Mouse (Mus musculus) Patski (cell line): ENCODE results near the gene Ltb. TPM values are rescaled to one million over a fixed set of nuclear protein-coding genes. Genes with fewer than 3 reads are reported as not detected.

ENCODE experiments used
- ATAC-seq: fragments of 100-300 bp; one replicate; pipeline ENCODE4 v1.8.0; 2021
- CTCF ChIA-PET: fragments of 350-600 bp; sonication (Branson Sonifier 250); formaldehyde crosslinking; loops from one replicate; lab custom pipeline; 2022; ENCODE audit warnings: inconsistent platforms; lab: Charles Lee
- POLR2A ChIA-PET: fragments of 350-600 bp; sonication (Branson Sonifier 250); formaldehyde crosslinking; loops from one replicate; lab custom pipeline; 2022; ENCODE audit warnings: antibody characterized with exemption, inconsistent platforms; lab: Charles Lee
- DNase-seq: peaks from one replicate; pipeline ENCODE4 v3.0.0-alpha.2; 2011; ENCODE audit warnings: low read depth, low spot score
- H3K27me3 ChIP-seq: fragments of 371-371 bp; one replicate; pipeline ENCODE4 v1.5.1; 2021
- CTCF ChIP-seq: fragments of 100-300 bp; IDR thresholded peaks from one replicate; pipeline ENCODE4 v1.5.1; 2021
- in situ Hi-C: fragments of 300-500 bp; cut with MboI; formaldehyde crosslinking; loops from 3 replicates; pipeline ENCODE4 v1.11.1; 2018; ENCODE audit warnings: low pct_unique_long_range_greater_than_20kb, mixed read lengths
- polyA plus RNA-seq: library from polyadenylated mRNA; unstranded; gene quantifications from one replicate; pipeline ENCODE4 v1.2.3, GENCODE M21; 2021

Ltb gene
- polyA plus RNA-seq, 1 experiment from 2014 or later, result not detected

GRCm38 (mm10) chr17:35240384-35241304 is 46.4 kb downstream of the Ltb start:
- TF ChIP-seq CTCF, result no peak
- in situ Hi-C loops, result loop anchor here (10.0 kb wide), 1 partner anchor 396 kb away; no protein-coding TSS in a partner anchor
- ATAC-seq, result no peak
- no peaks in the 10 kb centered on the region for H3K27me3 ChIP-seq
- ChIA-PET POLR2A (interaction anchor here (0.7 to 4.0 kb wide), 5 partner anchors 11 to 239 kb away, joined by 3 to 21 read pairs (median 3); partner anchors contain the start of gene Prrc2a), CTCF (interaction anchor here (0.6 to 20.7 kb wide), 7 partner anchors 8 to 78 kb away, joined by 3 to 239 read pairs (median 3); partner anchors contain the start of gene Aif1)
- DNase-seq, result no peak

- ATAC-seq (peak; percentile 66), DNase-seq (peak; percentile 88)
- ChIA-PET CTCF (interaction anchor here (0.8 to 20.7 kb wide), 5 partner anchors 9 to 71 kb away, joined by 3 to 239 read pairs (median 4); partner anchors contain the start of gene Aif1), POLR2A (interaction anchor here (0.7 to 4.0 kb wide), 10 partner anchors 9 to 240 kb away, joined by 3 to 21 read pairs (median 4); partner anchors contain the start of genes D17H6S53E and Prrc2a)
- H3K27me3 ChIP-seq, result no peaks in the 10 kb centered on the region
- in situ Hi-C loops, result loop anchor here (10.0 kb wide), 1 partner anchor 397 kb away; no protein-coding TSS in a partner anchor
- no peak for TF ChIP-seq CTCF
Measured at GRCm38 (mm10) chr17:35241305-35242014, 47.2 kb downstream of the Ltb start, which contains the start of gene Ddx39b. Gene Ddx39b, plus strand, starts transcription at chr17:35241746.

GRCm38 (mm10) chr17:35242015-35242941 is 48.0 kb downstream of the Ltb start:
- ChIA-PET POLR2A (interaction anchor here (0.7 to 4.0 kb wide), 8 partner anchors 9 to 116 kb away, joined by 3 to 21 read pairs (median 4); partner anchors contain the start of genes D17H6S53E and Prrc2a), CTCF (interaction anchor here (0.8 to 20.7 kb wide), 4 partner anchors 9 to 71 kb away, joined by 3 to 239 read pairs (median 30); partner anchors contain the start of gene Aif1)
- peak; percentile 26 for ATAC-seq
- TF ChIP-seq CTCF, result no peak
- no peak for DNase-seq
- in situ Hi-C loops, result loop anchor here (10.0 kb wide), 1 partner anchor 397 kb away; no protein-coding TSS in a partner anchor
- H3K27me3 ChIP-seq, result no peaks in the 10 kb centered on the region

GRCm38 (mm10) chr17:35243086-35243485 is 48.8 kb downstream of the Ltb start:
- POLR2A ChIA-PET, result interaction anchor here (0.9 to 4.0 kb wide), 3 partner anchors 8 to 81 kb away, joined by 3 to 21 read pairs (median 4); no protein-coding TSS in a partner anchor
- DNase-seq, result no peak
- in situ Hi-C loops, result loop anchor here (10.0 kb wide), 1 partner anchor 398 kb away; no protein-coding TSS in a partner anchor
- CTCF ChIA-PET, result interaction anchor here (1.2 to 20.7 kb wide), 3 partner anchors 12 to 72 kb away, joined by 3 to 239 read pairs (median 58); partner anchors contain the start of gene Aif1
- ATAC-seq, result no peak
- no peak for TF ChIP-seq CTCF
- no peaks in the 10 kb centered on the region for H3K27me3 ChIP-seq

- TF ChIP-seq CTCF, result no peak
- DNase-seq (no peak), ATAC-seq (no peak)
- in situ Hi-C loops, result loop anchor here (10.0 kb wide), 1 partner anchor 400 kb away; no protein-coding TSS in a partner anchor
- CTCF ChIA-PET, result interaction anchor here (1.3 to 7.8 kb wide), 4 partner anchors 12 to 76 kb away, joined by 3 to 58 read pairs (median 10); no protein-coding TSS in a partner anchor
- POLR2A ChIA-PET, result interaction anchor here (0.6 to 1.4 kb wide), 4 partner anchors 9 to 80 kb away, joined by 3 to 5 read pairs (median 4); partner anchors contain the start of gene Prrc2a
- H3K27me3 ChIP-seq, result no peaks in the 10 kb centered on the region
Measured at GRCm38 (mm10) chr17:35244999-35245398, 50.8 kb downstream of the Ltb start.

Other genes starting within 250 kb of the Ltb start
- gene Hspa1b, start 235.2 kb upstream of the Ltb start, polyA plus RNA-seq, result 47.3 TPM
- gene Gm20481, start 224.5 kb upstream of the Ltb start, polyA plus RNA-seq, result 1.2 TPM
- 9.2 TPM for gene Hspa1a, start 222.3 kb upstream of the Ltb start, polyA plus RNA-seq
- gene Hspa1l, start 221.7 kb upstream of the Ltb start, polyA plus RNA-seq, result 1.9 TPM
- gene Lsm2, start 212.6 kb upstream of the Ltb start, polyA plus RNA-seq, result 64.4 TPM
- gene Vars, start 193.5 kb upstream of the Ltb start, polyA plus RNA-seq, result 123 TPM
- gene Vwa7, start 177.9 kb upstream of the Ltb start, polyA plus RNA-seq, result 1.2 TPM
- 0.64 TPM for gene Sapcd1, start 166.4 kb upstream of the Ltb start, polyA plus RNA-seq
- 2.9 TPM for gene Msh5, start 147.7 kb upstream of the Ltb start, polyA plus RNA-seq
- 671 TPM for gene Clic1, start 144.5 kb upstream of the Ltb start, polyA plus RNA-seq
- gene Ddah2, start 135.4 kb upstream of the Ltb start, polyA plus RNA-seq, result 198 TPM
- not detected for gene Ly6g6c, start 129.1 kb upstream of the Ltb start, polyA plus RNA-seq
- gene Mpig6b, start 128.3 kb upstream of the Ltb start, polyA plus RNA-seq, result not detected
- gene Ly6g6e, start 117.5 kb upstream of the Ltb start, polyA plus RNA-seq, result not detected
- 0.19 TPM for gene Ly6g6d, start 116.4 kb upstream of the Ltb start, polyA plus RNA-seq
- gene Ly6g6f, start 108.8 kb upstream of the Ltb start, polyA plus RNA-seq, result not detected
- gene Abhd16a, start 105.2 kb upstream of the Ltb start, polyA plus RNA-seq, result 77.3 TPM
- not detected for gene Ly6g5c, start 86.2 kb upstream of the Ltb start, polyA plus RNA-seq
- 0.27 TPM for gene Ly6g5b, start 79.0 kb upstream of the Ltb start, polyA plus RNA-seq
- gene Gpank1, start 73.0 kb upstream of the Ltb start, polyA plus RNA-seq, result 28.4 TPM
- gene Csnk2b, start 72.4 kb upstream of the Ltb start, polyA plus RNA-seq, result 254 TPM
- gene D17H6S53E, start 68.1 kb upstream of the Ltb start, polyA plus RNA-seq, result 29.3 TPM
- gene Apom, start 62.4 kb upstream of the Ltb start, polyA plus RNA-seq, result 0.15 TPM
- 283 TPM for gene Bag6, start 59.3 kb upstream of the Ltb start, polyA plus RNA-seq
- 300 TPM for gene Prrc2a, start 29.5 kb upstream of the Ltb start, polyA plus RNA-seq
- gene Aif1, start 18.4 kb upstream of the Ltb start, polyA plus RNA-seq, result 0.14 TPM
- gene Lst1, start 6.0 kb upstream of the Ltb start, polyA plus RNA-seq, result not detected
- gene Tnf, start 7.6 kb downstream of the Ltb start, polyA plus RNA-seq, result not detected
- 0.14 TPM for gene Lta, start 10.9 kb downstream of the Ltb start, polyA plus RNA-seq
- gene Gm16181, start 26.4 kb downstream of the Ltb start, polyA plus RNA-seq, result 0.54 TPM
- gene Atp6v1g2, start 39.2 kb downstream of the Ltb start, polyA plus RNA-seq, result 3.7 TPM
- 32.8 TPM for gene Nfkbil1, start 41.4 kb downstream of the Ltb start, polyA plus RNA-seq
- 321 TPM for gene Ddx39b, start 47.3 kb downstream of the Ltb start, polyA plus RNA-seq
- gene H2-D1, start 68.3 kb downstream of the Ltb start, polyA plus RNA-seq, result 112 TPM
- gene H2-Q1, start 126.0 kb downstream of the Ltb start, polyA plus RNA-seq, result 1.1 TPM
- gene H2-Q2, start 147.8 kb downstream of the Ltb start, polyA plus RNA-seq, result not detected
- 4.8 TPM for gene H2-Q4, start 185.2 kb downstream of the Ltb start, polyA plus RNA-seq
- 0.03 TPM for gene H2-Q6, start 230.4 kb downstream of the Ltb start, polyA plus RNA-seq
- gene H2-Q7, start 244.7 kb downstream of the Ltb start, polyA plus RNA-seq, result 0.08 TPM